Mouse (Mus musculus): ENCODE data around the gene Stip1.

- TF ChIP-seq GATA1 (IDR thresholded peaks at IDR 0.05; ENCODE audit: borderline replicate concordance, low read length): no peak
- TF ChIP-seq FLI1 (IDR thresholded peaks at IDR 0.05; ENCODE audit: low read length): no peak
These were observed 54.5 kb downstream of the Stip1 start for GRCm38 (mm10) chr19:6985300-6985699.
